Mouse (Mus musculus): ENCODE results near the gene Ppp2r2d.

The Ppp2r2d gene

DNA sequence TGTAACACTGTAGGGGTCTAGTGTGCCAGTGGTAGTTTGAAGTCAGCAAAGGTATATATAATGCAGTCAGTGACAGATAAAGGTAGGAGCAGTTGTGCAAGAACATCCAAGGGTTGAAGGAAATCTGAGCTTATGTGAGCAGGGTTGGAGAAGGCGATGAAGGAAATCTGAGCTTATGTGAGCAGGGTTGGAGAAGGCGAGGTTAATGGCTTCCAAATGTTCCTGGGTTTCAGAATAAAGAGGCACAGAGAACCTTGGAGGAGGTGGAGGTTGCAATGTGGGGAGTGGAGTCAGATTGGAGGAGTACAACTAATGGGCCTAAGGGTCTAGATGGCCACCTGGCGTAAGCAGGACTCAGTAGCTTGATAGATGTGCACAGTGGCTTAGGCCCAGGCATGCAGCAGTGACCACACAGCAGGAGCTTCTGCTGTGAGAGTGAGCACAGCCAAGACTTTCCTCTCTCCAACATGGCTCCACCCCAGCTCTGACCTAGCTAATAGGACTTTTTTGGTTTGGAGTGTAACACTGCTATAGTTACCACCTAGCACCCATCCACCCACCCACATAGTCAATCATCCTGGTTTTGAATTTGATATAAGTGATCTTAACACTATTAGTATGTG lies 18.2 kb downstream of the Ppp2r2d start:
- no peak for DNase-seq (ENCODE audit: low read depth)

DNA sequence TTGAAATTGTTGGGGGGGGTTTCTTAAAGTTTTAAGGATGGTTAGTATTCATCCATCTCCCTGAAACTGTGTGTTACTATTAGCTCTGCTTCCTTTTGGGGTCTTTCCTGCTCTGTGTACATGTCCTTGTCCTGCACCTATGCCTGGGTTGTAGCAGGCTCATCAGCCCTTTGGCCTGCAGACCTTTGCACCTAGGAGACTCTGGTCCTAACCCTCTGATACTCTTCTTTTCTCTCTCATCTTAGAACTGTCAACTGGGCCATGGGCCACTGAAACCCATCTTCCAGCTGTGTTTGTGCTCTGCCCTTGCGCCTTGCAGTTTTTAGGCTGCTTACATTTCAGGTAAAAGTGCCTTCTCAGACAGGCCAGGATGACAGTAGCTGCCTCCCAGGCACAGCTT lies 18.9 kb downstream of the Ppp2r2d start:
- no peak for DNase-seq (ENCODE audit: low read depth)

DNA sequence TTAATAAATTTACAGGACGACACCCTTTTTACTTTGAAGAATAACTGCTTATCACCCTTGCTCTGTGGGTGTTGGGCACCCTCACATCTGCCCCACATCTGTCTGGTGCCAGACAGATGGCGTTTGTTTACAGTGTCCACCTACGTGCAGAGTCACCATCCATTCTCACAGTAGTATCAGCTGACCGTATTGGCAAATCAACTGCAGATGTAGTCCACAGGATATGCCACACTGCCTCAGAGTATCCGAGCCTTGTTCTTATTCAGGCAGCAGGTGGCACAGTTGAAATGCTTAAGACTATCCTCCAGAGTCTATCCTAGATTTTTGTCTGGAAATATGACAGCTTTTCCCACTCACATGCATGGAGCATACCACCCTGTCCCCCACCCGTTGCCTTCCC lies 21.4 kb downstream of the Ppp2r2d start:
- no peak for DNase-seq (ENCODE audit: low read depth)

- DNase-seq (ENCODE audit: low read depth), result no peak
These were observed 22.4 kb downstream of the Ppp2r2d start for GRCm38 (mm10) chr7:138868316-138868715.

- DNase-seq (ENCODE audit: low read depth), result no peak
These were observed 27.1 kb downstream of the Ppp2r2d start for GRCm38 (mm10) chr7:138872956-138873355.

DNA sequence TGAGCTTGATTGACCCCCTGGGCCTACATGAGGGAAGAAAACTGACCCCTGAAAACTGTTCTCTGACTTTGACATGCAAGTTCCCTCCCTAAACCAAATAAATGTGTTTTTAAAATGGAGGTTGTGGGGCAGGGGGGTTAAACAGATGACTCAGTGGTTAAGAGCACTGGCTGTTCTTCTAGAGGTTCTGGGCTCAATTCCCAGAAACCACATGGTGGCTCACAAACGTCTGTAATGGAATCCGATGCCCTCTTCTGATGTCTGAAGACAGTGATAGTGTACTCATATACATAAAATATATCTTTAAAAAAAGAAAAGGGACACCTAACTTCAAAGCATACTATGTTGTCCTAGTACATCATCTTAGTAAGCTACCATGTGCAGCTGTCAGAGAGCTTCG lies 29.2 kb downstream of the Ppp2r2d start:
- no peak for DNase-seq (ENCODE audit: low read depth)

- no peak for DNase-seq (ENCODE audit: low read depth)
These were observed 37.8 kb downstream of the Ppp2r2d start for GRCm38 (mm10) chr7:138883724-138884123.

- DNase-seq (ENCODE audit: low read depth), result no peak
These were observed 39.7 kb downstream of the Ppp2r2d start for GRCm38 (mm10) chr7:138885365-138886289.

GRCm38 (mm10) chr7:138898122-138898521 lies 52.2 kb downstream of the Ppp2r2d start:
- DNase-seq (ENCODE audit: low read depth), result no peak

GRCm38 (mm10) chr7:138898743-138899142 lies 52.9 kb downstream of the Ppp2r2d start:
- DNase-seq (ENCODE audit: low read depth), result no peak

DNA sequence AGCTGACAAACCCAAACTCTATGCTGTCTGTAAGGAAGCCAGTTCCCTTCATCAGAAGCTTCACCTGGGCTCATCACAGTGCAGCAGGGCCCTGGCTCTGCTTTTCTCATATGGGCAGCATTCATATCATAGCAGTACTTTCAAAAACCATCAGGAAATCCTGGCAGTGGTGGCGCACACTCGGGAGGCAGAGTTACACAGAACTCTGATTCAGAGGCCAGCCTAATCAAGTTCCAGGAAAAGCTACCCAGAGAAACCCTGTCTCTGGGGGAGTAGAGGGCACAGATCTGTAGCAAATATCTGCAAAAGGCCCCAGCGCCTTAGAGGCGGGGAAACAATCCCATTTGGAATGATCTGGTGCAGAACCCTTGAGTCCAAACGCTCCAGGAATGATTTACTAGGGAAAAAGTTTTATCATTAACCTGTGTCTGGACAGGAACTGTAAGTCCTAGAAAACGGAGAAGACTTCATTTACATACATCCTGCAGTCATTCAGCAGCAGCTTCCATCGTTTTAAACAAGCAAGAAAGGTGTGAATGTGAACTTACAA lies 58.1 kb downstream of the Ppp2r2d start:
- no peak for DNase-seq (ENCODE audit: low read depth)

GRCm38 (mm10) chr7:138906441-138906840 lies 60.6 kb downstream of the Ppp2r2d start:
- DNase-seq (ENCODE audit: low read depth), result no peak

- DNase-seq (ENCODE audit: low read depth), result no peak
These were observed 61.2 kb downstream of the Ppp2r2d start for GRCm38 (mm10) chr7:138907043-138907442.

DNA sequence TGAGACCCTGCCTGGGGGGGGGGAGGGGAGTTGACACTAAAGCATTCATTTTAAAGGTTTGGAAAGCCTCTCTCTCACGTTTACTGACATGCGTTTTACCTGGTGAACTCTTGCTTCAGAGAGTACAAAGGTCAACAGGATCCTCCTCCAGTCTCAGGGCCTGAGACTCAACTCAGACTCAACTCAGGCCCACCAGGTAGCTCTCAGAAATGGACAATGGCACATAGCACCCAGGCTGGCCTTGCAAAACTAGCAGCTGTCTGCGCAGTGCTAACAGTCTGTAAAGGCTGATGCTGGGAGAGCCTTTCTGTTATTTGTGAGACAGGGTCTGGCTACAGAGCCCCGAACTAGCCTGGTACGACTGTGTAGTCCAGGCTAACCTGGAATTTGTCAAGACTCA lies 62.1 kb downstream of the Ppp2r2d start:
- DNase-seq (ENCODE audit: low read depth), result no peak

DNA sequence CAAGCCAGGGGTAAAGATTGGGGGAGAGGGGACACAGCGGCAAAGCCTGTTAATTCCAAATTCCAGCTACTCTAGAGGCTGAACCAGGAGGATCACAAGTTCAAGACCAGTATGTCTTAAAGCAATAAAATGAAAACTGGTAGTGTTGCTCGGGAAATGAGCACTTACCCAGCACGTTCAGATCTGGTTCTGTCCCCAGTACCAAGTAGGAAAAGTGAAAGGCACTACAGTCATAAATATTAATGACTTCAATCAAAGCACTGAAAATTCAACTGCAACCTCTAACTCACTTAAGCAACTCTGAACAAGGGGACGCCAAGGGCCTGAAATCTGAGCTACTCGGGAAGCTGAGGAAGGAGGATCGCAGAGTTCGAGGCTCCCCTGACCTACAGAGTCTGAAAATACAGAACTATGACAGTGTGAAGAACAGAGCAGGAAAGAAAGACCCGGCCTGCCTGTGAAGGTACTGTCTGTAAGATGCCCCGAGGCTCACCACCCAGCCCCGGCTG lies 62.9 kb downstream of the Ppp2r2d start:
- no peak for DNase-seq (ENCODE audit: low read depth)

DNA sequence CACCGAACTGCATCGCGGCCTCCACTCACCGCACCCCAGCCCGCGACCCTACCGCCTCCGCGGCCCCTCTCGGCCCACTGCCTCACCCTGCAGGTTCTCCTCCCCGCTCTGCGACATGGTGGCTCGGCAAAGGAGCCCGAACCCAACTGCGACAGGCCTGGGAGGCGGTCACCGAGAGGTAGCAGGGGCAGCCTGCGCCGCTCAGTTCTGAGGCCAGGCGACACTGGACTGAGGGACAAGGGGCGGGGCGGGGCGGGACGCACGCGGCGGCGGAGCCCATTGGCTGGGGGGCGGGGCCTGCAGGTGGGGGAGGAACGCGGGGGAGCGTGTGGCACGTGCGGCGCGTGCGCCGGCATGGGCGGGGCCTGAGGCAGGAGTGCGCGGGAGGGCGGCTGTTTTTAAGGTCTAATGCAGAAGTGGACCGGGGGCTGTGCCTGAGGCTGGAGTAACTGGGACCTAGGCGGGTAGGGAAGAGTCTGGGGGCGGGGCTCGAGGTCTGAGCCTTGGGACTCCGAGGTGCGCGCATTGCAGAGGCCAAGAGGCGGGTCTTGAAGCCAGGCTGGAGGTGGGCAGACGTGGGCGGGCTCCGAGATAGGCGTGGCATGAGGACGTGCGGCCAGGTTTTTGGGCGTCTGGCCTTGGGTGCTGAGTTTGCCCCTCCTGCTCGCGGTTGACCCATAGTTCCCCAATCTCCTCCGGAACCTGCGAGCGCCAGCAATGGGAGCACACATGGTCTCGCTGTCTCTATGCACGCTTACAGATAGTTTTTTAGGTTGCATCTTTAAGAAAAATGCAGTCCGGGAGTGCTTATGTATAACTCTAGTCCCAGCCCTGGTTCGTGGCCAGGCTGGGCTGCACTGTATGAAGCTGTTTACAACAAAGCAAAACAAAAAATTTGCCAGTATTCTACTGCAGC lies 63.7 kb downstream of the Ppp2r2d start, which contains the start of gene Bnip3:
Bnip3 (minus strand) TSS at position 243 of the 916 bp plus-strand sequence.
- DNase-seq (ENCODE audit: low read depth), result peak; percentile 78

- no peak for DNase-seq (ENCODE audit: low read depth)
These were observed 64.3 kb downstream of the Ppp2r2d start for GRCm38 (mm10) chr7:138910193-138910562.

DNA sequence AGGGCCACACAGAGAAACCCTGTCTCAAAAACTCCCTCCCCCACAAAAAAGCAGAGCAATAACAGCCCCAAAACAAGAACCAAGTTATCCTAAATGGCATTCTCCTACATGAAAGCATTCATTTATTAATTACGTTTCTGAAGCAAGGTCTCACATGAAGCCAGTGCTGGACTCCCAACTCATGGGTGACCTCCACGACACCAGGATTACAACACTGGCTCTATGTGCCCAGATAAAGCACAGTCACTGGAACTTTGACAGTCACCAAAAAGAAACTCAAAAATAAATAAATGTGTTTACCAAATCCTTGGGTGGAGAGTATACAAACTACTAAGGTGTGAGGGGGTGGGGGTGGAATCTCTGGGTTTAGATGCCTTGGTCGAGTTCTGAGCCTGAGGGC lies 67.7 kb downstream of the Ppp2r2d start:
- DNase-seq (ENCODE audit: low read depth), result no peak

DNA sequence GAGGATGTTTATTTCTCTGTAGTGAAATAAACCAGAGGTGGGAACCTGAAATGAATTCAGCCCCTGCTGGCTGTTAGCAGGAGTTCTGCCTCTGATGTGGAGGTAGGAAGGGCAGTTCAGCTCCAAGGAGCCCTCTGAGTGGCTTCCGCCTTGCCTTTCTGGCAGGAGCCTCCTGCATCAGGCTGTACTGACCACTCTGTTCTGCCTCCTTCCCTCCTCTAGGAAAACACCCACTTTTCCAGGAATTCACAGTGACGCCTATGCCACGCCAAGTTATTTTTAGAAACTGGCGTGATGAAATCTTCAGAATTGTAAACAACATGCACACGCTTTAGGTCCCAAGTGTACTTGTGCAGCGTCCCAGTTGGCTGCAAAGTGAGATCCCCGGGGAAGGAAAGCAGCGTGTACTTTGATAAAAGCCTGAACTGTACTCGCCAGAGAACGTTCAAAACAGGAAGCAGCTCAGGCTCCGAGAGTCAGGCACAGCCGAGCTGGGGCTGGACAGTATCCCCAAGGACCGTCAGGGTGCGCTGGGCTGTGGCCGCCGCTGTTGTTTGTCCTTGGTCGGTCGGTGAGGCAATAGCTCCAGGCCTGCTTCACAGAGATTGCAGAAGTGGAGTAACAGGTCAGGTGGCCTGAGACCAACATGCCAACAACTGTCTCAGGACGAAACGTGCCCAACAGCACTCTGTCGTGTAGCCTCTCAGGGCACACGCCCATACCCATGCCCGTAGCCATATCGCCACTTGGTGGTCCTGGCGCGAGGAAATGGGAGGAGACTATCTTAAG lies 73.5 kb downstream of the Ppp2r2d start:
- no peak for DNase-seq (ENCODE audit: low read depth)

- no peak for DNase-seq (ENCODE audit: low read depth)
These were observed 75.7 kb downstream of the Ppp2r2d start for GRCm38 (mm10) chr7:138921611-138922010.

All from c-Kit-positive CD71-positive TER-119-negative erythroid progenitor cells, embryonic 14.5 days (primary cell).